Mouse (Mus musculus) liver, adult 2 months (tissue): Measurements from ENCODE around the gene Barx2.

Experiments
- CTCF ChIP-seq: fragments of 200-500 bp; IDR thresholded peaks from 2 replicates; pipeline ENCODE4 v1.5.1; 2011; ENCODE audit warnings: low read depth, low read length, control low read depth
- POLR2A ChIP-seq: fragments of 200-500 bp; IDR thresholded peaks from 2 replicates; pipeline ENCODE4 v1.6.1; 2011; ENCODE audit warnings: low read length, control low read depth; ENCODE audit not compliant: insufficient read depth; ENCODE audit errors: extremely low read depth

- TF ChIP-seq CTCF (no peak), POLR2A (no peak)
Measured at GRCm38 (mm10) chr9:31958120-31958519, 44.9 kb upstream of the Barx2 start.
